23 mouse cellular contexts compared by ENCODE assay signal in the genomic region with DNA sequence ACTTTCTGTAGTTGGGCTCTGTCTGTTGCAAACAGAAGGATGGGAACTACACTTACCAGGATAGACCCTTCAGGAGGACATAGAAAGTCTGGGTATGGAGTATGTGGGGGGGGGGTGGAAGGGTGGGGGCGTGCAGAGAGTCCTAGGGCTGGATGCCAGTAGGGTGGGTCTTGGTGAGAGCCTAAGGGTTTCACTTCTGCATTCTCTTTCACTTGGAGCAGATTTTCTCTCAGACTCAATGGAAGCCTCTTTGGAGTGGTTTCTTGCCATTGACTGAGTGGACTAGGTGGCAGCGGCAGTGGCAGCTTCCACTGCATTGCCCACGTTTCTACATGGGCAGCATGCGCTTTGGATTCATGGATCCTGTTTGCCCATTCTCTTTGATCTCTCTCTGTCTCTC. TPM values are rescaled to one million over a fixed set of nuclear protein-coding genes. Genes with fewer than 3 reads are reported as not detected.
DNase-seq lines count a peak whose midpoint lies in the region; ATAC-seq and TF ChIP-seq lines count a peak whose summit lies in the region.
"Had no signal": no experiment of that assay in that cellular context is flagged by ENCODE, and none has a peak within 500 bp of the region (broad histone marks: within the 10 kb centered on the region; RNA-seq: fewer than 3 reads in every experiment).

No protein-coding gene starts in this region.

- no peak for TF ChIP-seq CTCF in forebrain, postnatal 0 days (IDR thresholded peaks at IDR 0.05; ENCODE audit: low read depth)

- no peaks in the 10 kb centered on the region for H3K36me3 ChIP-seq in myocyte (ENCODE audit: control insufficient read depth, insufficient read depth)
- H3K36me3 ChIP-seq in liver, embryonic 12.5 days, result no peaks in the 10 kb centered on the region
- H3K36me3 ChIP-seq in forebrain, postnatal 0 days (ENCODE audit: insufficient read depth), result no peaks in the 10 kb centered on the region
- H3K36me3 ChIP-seq in forebrain, embryonic 10.5 days (replicated peaks), result no peaks in the 10 kb centered on the region
- H3K36me3 ChIP-seq: G1E had no signal

- H3K27me3 ChIP-seq in myocyte (ENCODE audit: control insufficient read depth, insufficient read depth, insufficient read length), result no peaks in the 10 kb centered on the region
- peaks cover 47% of the 10 kb centered on the region for H3K27me3 ChIP-seq in liver, embryonic 12.5 days (replicated peaks)
- no peaks in the 10 kb centered on the region for H3K27me3 ChIP-seq in forebrain, postnatal 0 days (ENCODE audit: insufficient read depth, low read length)
- peaks cover 12% of the 10 kb centered on the region for H3K27me3 ChIP-seq in forebrain, embryonic 10.5 days (ENCODE audit: poor library complexity, severe bottlenecking)
- H3K27me3 ChIP-seq: CH12.LX, Patski had no signal

- WGBS in liver, embryonic 12.5 days (ENCODE audit: insufficient replicate concordance), result 75% methylated on average over 4 of the region's 4 CpGs
- 95% methylated on average over 4 of the region's 4 CpGs for WGBS in forebrain, postnatal 0 days
- WGBS in forebrain, embryonic 10.5 days, result 90% methylated on average over 4 of the region's 4 CpGs

- no peak overlapping the region for H3K4me3 ChIP-seq in myocyte
- no peak overlapping the region for H3K4me3 ChIP-seq in liver, embryonic 12.5 days
- H3K4me3 ChIP-seq in forebrain, postnatal 0 days (ENCODE audit: low read depth, low read length), result no peak overlapping the region
- no peak overlapping the region for H3K4me3 ChIP-seq in forebrain, embryonic 10.5 days

- no peaks in the 10 kb centered on the region for H3K9me3 ChIP-seq in liver, embryonic 12.5 days (replicated peaks)
- no peaks in the 10 kb centered on the region for H3K9me3 ChIP-seq in forebrain, postnatal 0 days (ENCODE audit: low read length)
- H3K9me3 ChIP-seq in forebrain, embryonic 10.5 days, result no peaks in the 10 kb centered on the region

- no peaks in the 10 kb centered on the region for H3K79me2 ChIP-seq in myocyte (ENCODE audit: control insufficient read depth, insufficient read depth)

- no peak overlapping the region for H3ac ChIP-seq in myocyte (ENCODE audit: control insufficient read depth, insufficient read length)

- TF ChIP-seq POLR2A in myocyte (IDR thresholded peaks at IDR 0.05; ENCODE audit: insufficient read length, low read depth), result no peak

- ATAC-seq in common myeloid progenitor, adult 5-6 weeks (replicated peaks; ENCODE audit: low read depth, poor library complexity, severe bottlenecking), result peak; percentile 52
- ATAC-seq in granulocyte monocyte progenitor cell, adult 5-6 weeks (replicated peaks; ENCODE audit: poor library complexity, severe bottlenecking), result peak; percentile 62
- peak; percentile 50 for ATAC-seq in megakaryocyte progenitor cell, adult 5-6 weeks (replicated peaks; ENCODE audit: poor library complexity)
- no peak for ATAC-seq in liver, embryonic 12.5 days
- no peak for ATAC-seq in forebrain, postnatal 0 days
- ATAC-seq: activated CD4-positive, CD25-positive, alpha-beta regulatory T cell, adult 4 months; CD4-positive, CD25-positive, alpha-beta regulatory T cell, adult 4 months; Patski had no signal

- H3K9ac ChIP-seq in liver, embryonic 12.5 days, result no peak overlapping the region
- H3K9ac ChIP-seq in forebrain, postnatal 0 days, result no peak overlapping the region

- no peaks in the 10 kb centered on the region for H3K4me1 ChIP-seq in liver, embryonic 12.5 days
- no peaks in the 10 kb centered on the region for H3K4me1 ChIP-seq in forebrain, postnatal 0 days (ENCODE audit: insufficient read depth)
- peaks cover 25% of the 10 kb centered on the region for H3K4me1 ChIP-seq in forebrain, embryonic 10.5 days

- H3K4me2 ChIP-seq in myocyte (ENCODE audit: low read depth), result no peak overlapping the region
- H3K4me2 ChIP-seq in liver, embryonic 12.5 days, result no peak overlapping the region
- H3K4me2 ChIP-seq in forebrain, postnatal 0 days (ENCODE audit: low read depth), result no peak overlapping the region

- no peak overlapping the region for H3K27ac ChIP-seq in liver, embryonic 12.5 days
- no peak overlapping the region for H3K27ac ChIP-seq in forebrain, postnatal 0 days (ENCODE audit: low read depth, low read length)
- H3K27ac ChIP-seq in forebrain, embryonic 10.5 days, result no peak overlapping the region

- no peak for DNase-seq in left cerebral cortex, adult 18-20 months (ENCODE audit: low spot score in 2 of 2)
- no peak for DNase-seq in forebrain, postnatal 0 days
- DNase-seq in forebrain, embryonic 10.5 days (ENCODE audit: extremely low spot score, low spot score), result no peak
- DNase-seq: adrenal gland, adult 2 months; adrenal gland, adult 8-10 months; adrenal gland, postnatal 10 days; adrenal gland, postnatal 14 days; adrenal gland, postnatal 25 days; adrenal gland, postnatal 36 days; B cell, adult 2 months; cerebellum, adult 11 months; cerebellum, adult 11-12 months had no signal

TF ChIP-seq in myocyte, 11 proteins besides CTCF, POLR2A, EP300 and RAD21:
- TF ChIP-seq MYOD1 (IDR thresholded peaks at IDR 0.05; ENCODE audit: control insufficient read depth in 1 of 3, insufficient read length in 2 of 3, low read depth in 2 of 3) (no peak), POLR2AphosphoS2 (IDR thresholded peaks at IDR 0.05; ENCODE audit: insufficient read length, low read depth) (peak; percentile 61), MYOG (IDR thresholded peaks at IDR 0.05; ENCODE audit: control insufficient read depth in 1 of 3, insufficient read depth in 1 of 3, insufficient read length in 2 of 3, low read depth in 2 of 3) (no peak), SRF (IDR thresholded peaks at IDR 0.05; ENCODE audit: control insufficient read depth, insufficient read length, low read depth) (no peak), E2F4 (IDR thresholded peaks at IDR 0.05; ENCODE audit: insufficient read depth) (no peak)

RNA-seq across cellular contexts. Expression of a gene that starts 16.4 kb away (rescaled TPM):
- not detected in 2 replicates for total RNA-seq in common myeloid progenitor, adult 5-6 weeks (2017)
- not detected in 2 replicates for total RNA-seq in granulocyte monocyte progenitor cell, adult 5-6 weeks (2014; fragmentation: Nextera tagmentation)
- not detected in 2 replicates for total RNA-seq in granulocyte monocyte progenitor cell, adult 5-6 weeks (2017)
- total RNA-seq in megakaryocyte progenitor cell, adult 5-6 weeks (2015), result not detected in 2 replicates
- not detected in 2 replicates for total RNA-seq in megakaryocyte progenitor cell, adult 5-6 weeks (2017)
- 603 TPM for polyA plus RNA-seq in myocyte (2012; fragmentation: generic; extraction: Trizol)
- total RNA-seq in left cerebral cortex, adult 18-20 months (2021), result under 1 TPM in 1 of 2 experiments, not detected in 1; 0.30 TPM
- polyA plus RNA-seq in liver, embryonic 12.5 days (2016; fragmentation: Nextera tagmentation; extraction: Ambion mirVana), result 0.14 TPM in 1 of 2 replicates, not detected in the other
- 1.4 and 2.1 TPM in 2 replicates for total RNA-seq in forebrain, postnatal 0 days (2014; rRNA removed)
- polyA plus RNA-seq in forebrain, postnatal 0 days (2015; fragmentation: Nextera tagmentation; extraction: Ambion mirVana), result 1.1 and 1.3 TPM in 2 replicates
- 0.16 TPM in 1 of 2 replicates, not detected in the other for polyA plus RNA-seq in forebrain, embryonic 10.5 days (2016; fragmentation: Nextera tagmentation; extraction: Ambion mirVana)
- total RNA-seq: adrenal gland, adult 2 months; adrenal gland, postnatal 25 days; CH12.LX; G1E; MEL had no signal
- polyA plus RNA-seq: activated CD4-positive, CD25-positive, alpha-beta regulatory T cell, adult 4 months; CD4-positive, CD25-positive, alpha-beta regulatory T cell, adult 4 months had no signal

Comparison
In these comparisons a context has a peak if more than half of its experiments do, and no peak if none do; other contexts are left out.
1. ATAC-seq: peak in common myeloid progenitor, adult 5-6 weeks (single experiment), granulocyte monocyte progenitor cell, adult 5-6 weeks (single experiment) and megakaryocyte progenitor cell, adult 5-6 weeks (single experiment); none in liver, embryonic 12.5 days (single experiment) and forebrain, postnatal 0 days (single experiment).